Mouse (Mus musculus): ENCODE data around the gene Syp.

Syp gene

GRCm38 (mm10) chrX:7662936-7663335 lies 24.7 kb downstream of the Syp start:
- DNase-seq (ENCODE audit: low spot score): no peak

GRCm38 (mm10) chrX:7664791-7665190 lies 26.5 kb downstream of the Syp start:
- DNase-seq (ENCODE audit: low spot score): no peak

- DNase-seq (ENCODE audit: low spot score): no peak
These were observed 27.6 kb downstream of the Syp start for GRCm38 (mm10) chrX:7665739-7666502.

- peak; percentile 30 for DNase-seq (ENCODE audit: low spot score)
These were observed 32.2 kb downstream of the Syp start for GRCm38 (mm10) chrX:7670390-7670881.

- no peak for DNase-seq (ENCODE audit: low spot score)
These were observed 32.8 kb downstream of the Syp start, which contains the start of gene Plp2 for GRCm38 (mm10) chrX:7670921-7671623. Gene Plp2, minus strand, starts transcription at chrX:7671390.

GRCm38 (mm10) chrX:7672739-7673138 lies 34.5 kb downstream of the Syp start:
- no peak for DNase-seq (ENCODE audit: low spot score)

- DNase-seq (ENCODE audit: low spot score): no peak
These were observed 35.5 kb downstream of the Syp start for GRCm38 (mm10) chrX:7673578-7674281.

- DNase-seq (ENCODE audit: low spot score): no peak
These were observed 36.2 kb downstream of the Syp start for GRCm38 (mm10) chrX:7674284-7675000.

- DNase-seq (ENCODE audit: low spot score): no peak
These were observed 36.7 kb downstream of the Syp start for GRCm38 (mm10) chrX:7675001-7675380.

- DNase-seq (ENCODE audit: low spot score): no peak
These were observed 40.7 kb downstream of the Syp start for GRCm38 (mm10) chrX:7678986-7679385.

GRCm38 (mm10) chrX:7679405-7680056 lies 41.3 kb downstream of the Syp start:
- DNase-seq (ENCODE audit: low spot score): peak; percentile 88

GRCm38 (mm10) chrX:7680057-7680412 lies 41.8 kb downstream of the Syp start:
- DNase-seq (ENCODE audit: low spot score): no peak

GRCm38 (mm10) chrX:7680864-7681263 lies 42.6 kb downstream of the Syp start, which contains the start of gene Magix:
Gene Magix, minus strand, starts transcription at chrX:7681251.
- no peak for DNase-seq (ENCODE audit: low spot score)

- DNase-seq (ENCODE audit: low spot score): no peak
These were observed 50.0 kb downstream of the Syp start for GRCm38 (mm10) chrX:7688321-7688720.

GRCm38 (mm10) chrX:7690486-7690885 lies 52.2 kb downstream of the Syp start:
- no peak for DNase-seq (ENCODE audit: low spot score)

GRCm38 (mm10) chrX:7692862-7693261 lies 54.6 kb downstream of the Syp start:
- DNase-seq (ENCODE audit: low spot score): peak; percentile 28

- DNase-seq (ENCODE audit: low spot score): no peak
These were observed 58.2 kb downstream of the Syp start for GRCm38 (mm10) chrX:7696520-7696919.

- peak; percentile 85 for DNase-seq (ENCODE audit: low spot score)
These were observed 58.7 kb downstream of the Syp start, which contains the start of gene Gpkow for GRCm38 (mm10) chrX:7696954-7697381. Gene Gpkow, plus strand, starts transcription at chrX:7697131.
